Mouse (Mus musculus): ENCODE results near the gene Gm7029. TPM values are rescaled to one million over a fixed set of nuclear protein-coding genes. Genes with fewer than 3 reads are reported as not detected.
"Not testable (repeated sequence)": the region's sequence is repeated elsewhere in the genome, so short reads cannot be mapped to it uniquely, and the experiment has no call there.

Gm7029 gene
- total and polyA plus RNA-seq, 3 experiments = not detected

DNA sequence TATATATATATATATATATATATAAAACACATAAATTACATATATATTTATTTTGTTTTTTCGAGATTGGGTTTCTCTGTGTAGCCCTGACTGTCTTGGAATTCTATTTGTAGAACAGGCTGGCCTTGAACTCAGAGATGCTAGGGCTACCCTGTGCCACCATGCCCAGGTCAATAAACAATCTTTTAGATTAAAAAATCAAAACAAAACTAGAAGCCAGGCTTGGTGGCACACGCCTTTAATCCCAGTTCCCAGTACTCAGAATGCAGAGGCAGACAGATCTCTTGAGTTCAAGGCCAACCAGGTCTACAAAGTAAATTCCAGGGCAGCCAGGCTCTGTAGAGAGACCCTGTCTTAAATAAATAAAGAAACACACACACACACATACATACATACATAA lies 17.7 kb downstream of the Gm7029 start:
- Histone ChIP-seq H3K9ac (ENCODE audit: insufficient read depth, low read depth) (no peak overlapping the region), H3K9me3 (replicated peaks; ENCODE audit: low read length) (no peaks in the 10 kb centered on the region), H3K27ac (ENCODE audit: insufficient read depth, low read depth) (no peak overlapping the region), H3K4me2 (ENCODE audit: insufficient read depth, low read depth, poor library complexity, severe bottlenecking) (no peak overlapping the region), H3K4me3 (replicated peaks in 1 of 3; ENCODE audit: low read depth in 2 of 3, low read length in 2 of 3, poor library complexity in 1 of 3) (no peak overlapping the region), H3K4me1 (ENCODE audit: control insufficient read depth in 1 of 2, insufficient read depth in 2 of 2) (peaks cover 0 to 11% of the 10 kb centered on the region in 2 experiments; a peak in 1 of 4 replicates), H3K79me2 (replicated peaks; ENCODE audit: control insufficient read depth, extremely low read depth, insufficient read depth, poor library complexity, severe bottlenecking) (peaks cover 27% of the 10 kb centered on the region), H3K36me3 (replicated peaks in 1 of 2; ENCODE audit: control insufficient read depth in 1 of 2, insufficient read depth in 1 of 2, low read length in 1 of 2) (peaks cover 3 to 5% of the 10 kb centered on the region in 2 experiments), H3K27me3 (replicated peaks) (peaks cover 3% of the 10 kb centered on the region)
- in situ Hi-C loops (cut with MboI; ENCODE audit: low pct_ligation_motif_present, low pct_unique_long_range_greater_than_20kb, low sequenced_read_pairs) = no loop called here
- no peak for DNase-seq (ENCODE audit: extremely low read depth)
- no peak for TF ChIP-seq SIN3A (IDR thresholded peaks at IDR 0.05; ENCODE audit: low read length)
- TF ChIP-seq KAT2A (IDR thresholded peaks at IDR 0.05; ENCODE audit: insufficient replicate concordance, low read length) = no peak
- TF ChIP-seq HCFC1 (IDR thresholded peaks at IDR 0.05; ENCODE audit: low read depth, low read length) = no peak
- no peak for TF ChIP-seq ZKSCAN1 (IDR thresholded peaks at IDR 0.05; ENCODE audit: borderline replicate concordance, low read depth, low read length)
- no peak for TF ChIP-seq ETS1 (conservative IDR thresholded peaks at IDR 0.05; ENCODE audit: low read depth, low read length)
- TF ChIP-seq CTCF (conservative IDR thresholded peaks at IDR 0.05 in 1 of 2, IDR thresholded peaks at IDR 0.05 in 1 of 2; ENCODE audit: low read depth in 2 of 2, low read length in 2 of 2) = no peak
- dilution Hi-C loops (cut with MboI; ENCODE audit: extremely low pct_ligation_motif_present, extremely low pct_unique_long_range_greater_than_20kb, low sequenced_read_pairs) = no loop called here

DNA sequence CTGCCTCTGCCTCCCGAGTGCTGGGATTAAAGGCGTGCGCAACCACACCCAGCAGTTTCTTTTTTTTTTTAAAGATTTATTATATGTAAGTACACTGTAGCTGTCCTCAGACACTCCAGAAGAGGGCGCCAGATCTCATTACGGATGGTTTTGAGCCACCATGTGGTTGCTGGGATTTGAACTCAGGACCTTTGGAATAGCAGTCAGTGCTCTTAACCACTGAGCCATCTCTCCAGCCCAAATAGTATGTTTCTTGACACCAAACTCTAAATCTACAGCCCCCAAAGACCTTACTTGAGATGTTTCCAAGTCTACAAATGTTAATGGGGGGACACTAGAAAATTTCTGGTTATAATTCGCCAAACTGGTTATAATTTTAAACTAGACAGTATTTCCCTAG lies 18.3 kb downstream of the Gm7029 start:
- H3K79me2 ChIP-seq (replicated peaks; ENCODE audit: control insufficient read depth, extremely low read depth, insufficient read depth, poor library complexity, severe bottlenecking) = peaks cover 27% of the 10 kb centered on the region
- in situ Hi-C loops (cut with MboI; ENCODE audit: low pct_ligation_motif_present, low pct_unique_long_range_greater_than_20kb, low sequenced_read_pairs); H3K27me3 ChIP-seq (replicated peaks); H3K9ac ChIP-seq (ENCODE audit: insufficient read depth, low read depth); H3K36me3 ChIP-seq (replicated peaks in 1 of 2; ENCODE audit: control insufficient read depth in 1 of 2, insufficient read depth in 1 of 2, low read length in 1 of 2); H3K4me3 ChIP-seq (replicated peaks in 1 of 3; ENCODE audit: low read depth in 2 of 3, low read length in 2 of 3, poor library complexity in 1 of 3); H3K27ac ChIP-seq (ENCODE audit: insufficient read depth, low read depth); DNase-seq (ENCODE audit: extremely low read depth); H3K4me2 ChIP-seq (ENCODE audit: insufficient read depth, low read depth, poor library complexity, severe bottlenecking); H3K9me3 ChIP-seq (replicated peaks; ENCODE audit: low read length); dilution Hi-C loops (cut with MboI; ENCODE audit: extremely low pct_ligation_motif_present, extremely low pct_unique_long_range_greater_than_20kb, low sequenced_read_pairs): not testable (repeated sequence)
- H3K4me1 ChIP-seq (ENCODE audit: control insufficient read depth in 1 of 2, insufficient read depth in 2 of 2) = peaks cover 0 to 11% of the 10 kb centered on the region in 2 experiments; a peak in 1 of 4 replicates
- TF ChIP-seq CTCF (conservative IDR thresholded peaks at IDR 0.05 in 1 of 2, IDR thresholded peaks at IDR 0.05 in 1 of 2; ENCODE audit: low read depth in 2 of 2, low read length in 2 of 2) (peak in 1 of 2 experiments; percentile 14; a peak in 1 of 4 replicates), TBP (conservative IDR thresholded peaks at IDR 0.05; ENCODE audit: low read depth, low read length) (peak; percentile 51; the same call in 1 of the 2 replicates)

DNA sequence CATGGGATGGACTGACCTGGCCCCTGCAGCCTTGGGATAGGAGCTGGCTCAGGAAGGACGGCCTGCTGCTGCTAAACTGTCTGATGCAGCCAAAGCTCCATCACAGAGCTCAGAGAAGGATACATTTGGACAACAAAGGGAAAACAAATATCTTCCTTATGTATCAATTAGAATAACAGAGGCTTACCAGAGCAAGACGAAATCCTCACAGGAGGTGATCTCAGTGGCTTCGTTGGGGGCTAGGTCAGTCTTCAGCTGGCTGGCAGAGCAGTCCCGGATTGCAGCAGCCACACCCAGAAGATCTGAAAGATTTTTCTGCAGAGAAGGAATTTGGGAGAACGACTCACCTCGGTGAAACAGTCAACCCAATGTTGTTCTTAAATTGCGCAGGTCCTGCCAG lies 18.8 kb downstream of the Gm7029 start:
- TF ChIP-seq EP300 (IDR thresholded peaks at IDR 0.05; ENCODE audit: low read length) = no peak
- no peak for TF ChIP-seq ELF1 (IDR thresholded peaks at IDR 0.05; ENCODE audit: low read depth, low read length)
- no peak for TF ChIP-seq E2F4 (IDR thresholded peaks at IDR 0.05; ENCODE audit: insufficient replicate concordance, low read depth, low read length)
- TF ChIP-seq ZKSCAN1 (IDR thresholded peaks at IDR 0.05; ENCODE audit: borderline replicate concordance, low read depth, low read length) = no peak
- TF ChIP-seq ETS1 (conservative IDR thresholded peaks at IDR 0.05; ENCODE audit: low read depth, low read length) = no peak
- no peak for TF ChIP-seq TBP (conservative IDR thresholded peaks at IDR 0.05; ENCODE audit: low read depth, low read length)
- TF ChIP-seq MAZ (IDR thresholded peaks at IDR 0.05; ENCODE audit: low read depth, low read length) = no peak
- TF ChIP-seq MXI1 (IDR thresholded peaks at IDR 0.05; ENCODE audit: low read depth, low read length) = no peak
- Histone ChIP-seq H3K27me3 (replicated peaks) (peaks cover 3% of the 10 kb centered on the region), H3K4me3 (replicated peaks in 1 of 3; ENCODE audit: low read depth in 2 of 3, low read length in 2 of 3, poor library complexity in 1 of 3) (no peak overlapping the region), H3K9me3 (replicated peaks; ENCODE audit: low read length) (no peaks in the 10 kb centered on the region), H3K4me2 (ENCODE audit: insufficient read depth, low read depth, poor library complexity, severe bottlenecking) (no peak overlapping the region), H3K36me3 (replicated peaks in 1 of 2; ENCODE audit: control insufficient read depth in 1 of 2, insufficient read depth in 1 of 2, low read length in 1 of 2) (no peaks in the 10 kb centered on the region), H3K27ac (ENCODE audit: insufficient read depth, low read depth) (no peak overlapping the region), H3K9ac (ENCODE audit: insufficient read depth, low read depth) (no peak overlapping the region), H3K4me1 (ENCODE audit: control insufficient read depth in 1 of 2, insufficient read depth in 2 of 2) (peaks cover 0 to 11% of the 10 kb centered on the region in 2 experiments; a peak in 1 of 4 replicates), H3K79me2 (replicated peaks; ENCODE audit: control insufficient read depth, extremely low read depth, insufficient read depth, poor library complexity, severe bottlenecking) (peaks cover 23% of the 10 kb centered on the region)
- DNase-seq (ENCODE audit: extremely low read depth) = no peak
- in situ Hi-C loops (cut with MboI; ENCODE audit: low pct_ligation_motif_present, low pct_unique_long_range_greater_than_20kb, low sequenced_read_pairs) (no loop called here), dilution Hi-C loops (cut with MboI; ENCODE audit: extremely low pct_ligation_motif_present, extremely low pct_unique_long_range_greater_than_20kb, low sequenced_read_pairs) (no loop called here)

DNA sequence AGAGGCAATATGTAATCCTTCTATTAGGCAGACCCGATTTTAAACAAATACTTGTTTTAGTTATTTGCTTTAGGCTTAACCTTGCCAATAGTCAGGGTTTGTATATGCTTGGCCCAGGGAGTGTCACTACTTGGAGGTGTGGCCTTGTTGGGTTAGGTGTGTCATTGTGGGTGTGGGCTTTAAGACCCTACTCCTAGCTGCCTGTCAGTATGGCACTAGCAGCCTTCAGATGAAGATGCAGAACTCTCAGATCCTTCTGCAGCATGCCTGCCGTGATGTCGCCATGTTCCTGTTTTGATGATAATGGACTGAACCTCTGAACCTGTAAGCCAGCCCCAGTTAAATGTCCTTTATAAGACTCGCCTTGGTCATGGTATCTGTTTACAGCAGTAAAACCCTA lies 19.4 kb downstream of the Gm7029 start:
- in situ Hi-C loops (cut with MboI; ENCODE audit: low pct_ligation_motif_present, low pct_unique_long_range_greater_than_20kb, low sequenced_read_pairs); dilution Hi-C loops (cut with MboI; ENCODE audit: extremely low pct_ligation_motif_present, extremely low pct_unique_long_range_greater_than_20kb, low sequenced_read_pairs); DNase-seq (ENCODE audit: extremely low read depth); H3K4me1 ChIP-seq (ENCODE audit: control insufficient read depth in 1 of 2, insufficient read depth in 2 of 2); H3K9ac ChIP-seq (ENCODE audit: insufficient read depth, low read depth); H3K9me3 ChIP-seq (replicated peaks; ENCODE audit: low read length); H3K4me2 ChIP-seq (ENCODE audit: insufficient read depth, low read depth, poor library complexity, severe bottlenecking); H3K4me3 ChIP-seq (replicated peaks in 1 of 3; ENCODE audit: low read depth in 2 of 3, low read length in 2 of 3, poor library complexity in 1 of 3); H3K27ac ChIP-seq (ENCODE audit: insufficient read depth, low read depth); H3K36me3 ChIP-seq (replicated peaks in 1 of 2; ENCODE audit: control insufficient read depth in 1 of 2, insufficient read depth in 1 of 2, low read length in 1 of 2); H3K27me3 ChIP-seq (replicated peaks): not testable (repeated sequence)
- H3K79me2 ChIP-seq (replicated peaks; ENCODE audit: control insufficient read depth, extremely low read depth, insufficient read depth, poor library complexity, severe bottlenecking) = peaks cover 17% of the 10 kb centered on the region
